Mouse (Mus musculus) olfactory bulb, adult 2 months (tissue): ENCODE results near the gene Snap23.

Experiments used
- CTCF ChIP-seq: fragments of 200-500 bp; IDR thresholded peaks from 2 replicates; pipeline ENCODE4 v1.5.1; 2012; ENCODE audit warnings: low read depth, mild to moderate bottlenecking, low read length, moderate library complexity; ENCODE audit not compliant: insufficient read depth
- POLR2A ChIP-seq: fragments of 200-500 bp; IDR thresholded peaks from 2 replicates; pipeline ENCODE4 v1.6.1; 2012; ENCODE audit warnings: mild to moderate bottlenecking, low read depth, low read length, moderate library complexity; ENCODE audit not compliant: insufficient read depth

DNA sequence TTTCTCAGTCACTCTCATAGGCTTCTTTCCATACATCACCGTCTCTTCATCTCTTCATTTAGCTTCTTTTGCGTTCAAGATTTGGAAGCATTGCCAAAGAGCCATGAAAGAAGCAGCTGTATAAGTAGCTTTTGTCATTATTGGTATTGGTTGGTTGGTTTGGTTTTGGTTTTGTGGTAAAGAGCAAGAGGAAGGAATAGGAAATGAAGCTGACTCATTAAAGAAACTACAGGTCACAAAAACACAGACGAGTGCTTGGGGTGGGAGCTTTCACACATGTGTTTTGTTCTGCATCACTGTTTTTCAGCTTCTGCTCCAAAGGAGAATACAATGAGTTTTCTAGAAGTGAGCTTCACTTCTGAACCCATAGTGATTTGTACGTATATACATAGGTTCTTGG is 32.0 kb downstream of the Snap23 start:
- TF ChIP-seq CTCF (no peak), POLR2A (no peak)
